Mouse (Mus musculus) erythroblast, adult 5-6 weeks (primary cell): Measurements from ENCODE around the gene Fggy. TPM values are rescaled to one million over a fixed set of nuclear protein-coding genes. Genes with fewer than 3 reads are reported as not detected.

Experiments used
- ATAC-seq: replicated peaks from 2 replicates; pipeline ENCODE4 v1.8.0; 2016; ENCODE audit warnings: moderate number of reproducible peaks, mild to moderate bottlenecking, moderate TSS enrichment, inconsistent platforms; ENCODE audit not compliant: poor library complexity, low FRiP score, severe bottlenecking
- total RNA-seq, 2 experiments: library from RNA; stranded (forward) in 1 of 2; stranded (reverse) in 1 of 2; fragments of 150-400 nt in 1 of 2; fragments of 200-764, 138-1000 nt in 1 of 2; gene quantifications; 2 replicates each; pipeline versions ENCODE4 v1.2.3 to v1.2.4; 2015 to 2017; ENCODE audit warnings: low replicate concordance in 2 of 2

The Fggy gene
- total RNA-seq, 2 experiments from 2014 or later = 0.85 to 15.4 TPM

DNA sequence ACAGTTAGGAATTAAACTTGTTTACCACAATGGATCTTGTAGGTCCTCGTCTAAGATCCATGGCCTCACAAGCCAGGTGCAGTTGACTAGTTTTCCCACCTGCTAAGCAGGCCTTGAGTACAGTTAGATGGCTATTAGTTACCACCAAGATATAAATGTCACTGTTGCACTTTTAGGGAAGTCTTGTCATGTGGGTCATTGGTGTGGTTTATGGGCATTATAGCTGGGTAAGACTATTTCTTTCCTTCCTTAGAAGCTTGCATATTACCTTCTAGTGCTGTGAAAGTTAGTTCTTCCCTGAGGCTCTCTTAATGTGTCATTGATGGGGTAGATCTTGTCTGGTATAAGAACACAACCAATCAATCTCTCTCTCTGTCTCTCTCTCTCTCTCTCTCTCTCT lies 152.4 kb downstream of the Fggy start:
- ATAC-seq = no peak

DNA sequence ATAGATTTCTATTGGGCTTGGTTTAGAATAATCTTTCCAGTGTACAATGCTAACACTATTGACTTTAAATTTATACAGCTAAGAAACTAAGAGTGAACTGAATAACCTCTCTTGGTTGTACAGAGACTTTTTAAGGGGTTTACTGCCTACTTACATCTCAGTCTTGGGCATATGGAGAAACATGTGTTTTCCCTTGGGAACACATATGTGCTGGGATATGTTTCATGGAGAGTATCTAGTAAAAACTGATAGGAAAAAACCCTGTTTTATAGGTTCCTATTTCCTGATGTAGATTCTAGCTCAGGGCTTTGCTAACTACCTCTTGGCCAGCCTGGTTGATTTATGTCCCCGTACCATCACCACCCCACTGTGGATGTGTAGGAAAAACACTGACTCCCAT lies 155.5 kb downstream of the Fggy start:
- ATAC-seq = no peak

DNA sequence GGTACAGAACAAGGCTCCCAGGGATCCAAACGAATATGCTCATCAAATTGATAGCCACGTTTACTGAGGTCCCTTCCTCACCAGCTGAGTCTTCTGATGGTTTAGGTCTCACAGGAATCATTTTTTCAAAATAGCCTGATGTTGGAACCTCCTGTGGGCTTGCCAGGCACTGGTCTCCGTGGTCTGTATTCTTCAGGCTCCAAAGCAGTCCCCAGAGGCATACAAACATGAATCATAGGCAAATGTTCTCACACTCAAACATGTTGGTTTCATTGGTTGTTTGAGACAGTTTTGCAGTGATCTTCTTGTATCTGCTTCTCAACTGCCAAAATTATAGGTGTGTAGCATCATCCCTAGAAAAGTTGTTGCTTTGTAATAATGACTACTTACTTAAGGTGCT lies 156.0 kb downstream of the Fggy start:
- no peak for ATAC-seq

DNA sequence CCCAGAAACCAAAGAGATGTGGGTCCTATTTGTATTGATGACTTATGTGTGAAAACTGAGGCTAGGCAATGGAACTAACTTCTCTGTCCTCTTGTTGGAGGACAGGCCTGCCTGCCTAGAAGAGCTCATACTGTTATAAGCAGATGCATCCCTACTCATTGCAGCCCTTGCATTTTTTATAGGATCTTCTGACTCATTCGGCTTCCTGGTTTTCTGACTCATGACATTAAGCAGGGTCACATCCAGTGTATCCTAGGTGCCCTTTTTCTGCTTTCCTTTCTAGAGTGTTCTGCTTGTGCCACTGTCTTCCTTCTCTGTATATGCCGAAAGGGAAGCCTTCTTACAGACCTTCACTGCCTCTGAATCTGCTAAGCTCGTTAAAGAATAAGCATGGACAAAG lies 158.8 kb downstream of the Fggy start:
- no peak for ATAC-seq

DNA sequence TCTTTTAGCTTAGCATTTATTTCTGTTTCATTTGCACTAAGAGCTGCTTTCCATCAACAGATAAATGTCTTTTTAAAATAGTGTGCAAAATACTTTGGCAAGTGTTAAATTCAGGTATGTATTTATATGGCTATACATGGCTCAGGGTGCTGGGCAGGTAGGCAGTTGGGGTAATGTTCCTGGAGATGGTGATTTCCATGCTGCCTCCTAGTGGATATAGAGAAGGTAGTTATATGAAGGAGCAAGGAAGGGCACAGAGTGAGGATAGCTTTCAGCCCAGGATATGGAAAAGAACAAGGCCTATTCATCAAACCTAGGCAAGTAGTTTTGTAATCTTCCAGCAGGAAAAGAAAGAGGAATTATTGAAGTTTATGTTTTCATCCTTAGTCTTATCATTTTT lies 166.3 kb downstream of the Fggy start:
- no peak for ATAC-seq

DNA sequence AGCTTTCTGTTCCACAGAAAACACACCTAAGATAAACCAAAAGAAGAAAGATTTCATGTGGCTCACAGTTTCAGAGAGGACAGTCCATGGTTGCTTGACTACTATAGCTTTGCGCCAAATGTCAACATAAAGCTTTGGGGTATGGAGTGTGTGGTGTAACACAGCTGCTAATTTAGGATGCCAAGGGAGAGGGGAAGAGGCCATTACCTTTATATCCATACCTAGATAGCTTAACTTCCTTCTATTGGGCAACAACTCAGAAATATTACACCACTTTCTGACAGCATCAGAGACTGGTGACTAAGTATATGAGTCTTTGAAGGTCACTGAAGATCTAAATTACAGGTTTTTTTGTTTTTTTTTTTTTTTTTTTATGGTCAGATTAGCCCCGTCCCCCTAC lies 169.1 kb downstream of the Fggy start:
- ATAC-seq = no peak

DNA sequence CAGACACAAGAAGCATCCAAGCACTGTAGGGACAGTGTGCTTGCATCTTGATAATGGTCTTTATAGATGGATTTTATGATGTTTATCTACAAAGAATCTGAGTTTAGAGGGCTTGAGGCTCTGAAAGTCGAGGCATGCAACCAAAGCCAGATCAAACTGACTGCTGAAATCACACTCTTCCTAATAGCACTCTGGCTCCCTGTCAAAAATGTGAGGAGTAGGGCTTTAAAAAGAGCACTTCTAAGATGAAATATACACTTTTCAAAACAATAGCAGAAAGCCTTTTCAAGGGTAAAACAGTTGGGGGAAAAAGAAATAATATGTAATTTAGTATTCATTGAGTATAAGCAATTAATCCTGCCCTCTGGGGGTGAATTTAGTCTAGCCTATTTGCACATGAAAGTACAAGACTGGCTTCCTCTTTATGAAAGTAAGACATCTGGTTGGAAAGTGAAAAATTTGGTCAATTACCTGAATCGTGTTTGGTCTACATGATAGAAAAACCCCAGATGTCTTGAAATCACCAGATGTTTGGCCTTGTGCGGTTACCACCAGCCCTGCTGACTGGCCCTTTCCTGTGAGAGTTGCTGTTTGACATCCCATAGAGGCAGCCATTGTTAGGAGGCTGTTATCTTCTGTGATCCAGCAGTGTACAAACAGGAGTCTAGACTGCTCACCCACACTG lies 172.0 kb downstream of the Fggy start:
- ATAC-seq = no peak

DNA sequence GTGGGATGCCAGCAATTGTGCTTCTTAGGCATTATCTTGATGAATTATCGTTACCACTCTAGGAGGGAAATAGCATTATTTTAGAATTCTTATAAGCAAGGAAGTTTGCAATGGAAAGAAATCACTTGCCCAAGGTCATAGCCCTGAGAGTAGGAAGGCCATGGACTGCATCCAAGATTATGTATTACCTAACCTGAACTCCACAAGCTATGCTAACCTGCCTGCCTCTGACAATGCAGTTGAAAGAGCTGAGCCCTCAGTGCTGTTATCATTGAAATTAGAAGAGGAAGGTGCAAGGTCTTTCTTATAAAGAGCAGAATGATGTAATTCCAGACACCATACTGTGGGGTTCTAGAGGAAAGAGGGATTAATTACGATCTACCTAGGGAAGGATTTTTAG lies 173.8 kb downstream of the Fggy start:
- no peak for ATAC-seq

DNA sequence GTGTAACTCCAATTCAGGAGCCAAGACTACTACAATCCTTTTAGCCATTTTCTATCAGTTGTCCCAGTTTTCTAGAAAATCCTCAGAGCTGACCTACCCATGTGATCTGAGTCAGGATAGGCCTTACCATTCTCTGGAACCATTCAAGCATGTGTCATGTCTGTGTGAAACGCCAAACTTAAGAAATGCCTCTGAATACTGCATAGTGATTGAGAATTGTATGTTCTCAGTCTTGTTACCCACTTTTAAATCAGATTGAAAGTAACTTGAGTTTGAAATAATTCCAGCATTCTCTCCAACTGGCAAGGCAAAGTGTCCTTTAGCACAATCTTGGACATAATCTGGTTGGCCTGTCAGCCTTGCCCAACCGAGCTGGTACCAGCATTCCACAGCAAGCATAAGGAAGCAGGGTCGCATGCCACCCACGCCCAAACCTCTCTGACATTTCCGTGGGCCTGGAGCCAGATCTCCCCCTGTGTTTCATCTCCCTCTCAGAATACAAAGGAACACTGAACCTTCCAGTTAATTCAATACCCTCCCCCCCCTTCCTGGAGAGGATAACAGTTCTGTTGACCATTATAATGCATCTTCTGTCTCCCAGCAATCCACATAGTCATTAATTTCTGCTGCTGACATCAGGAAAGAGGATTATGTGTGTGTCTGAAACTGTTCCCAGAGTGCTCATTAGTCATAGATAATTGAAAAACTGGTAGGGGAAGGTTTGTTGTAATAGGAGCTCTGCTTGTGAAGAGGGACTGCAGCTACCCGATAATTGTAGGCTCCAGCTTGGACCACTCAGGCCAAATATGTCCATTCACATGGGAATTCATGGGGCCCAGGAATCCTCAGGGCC lies 176.3 kb downstream of the Fggy start:
- no peak for ATAC-seq

DNA sequence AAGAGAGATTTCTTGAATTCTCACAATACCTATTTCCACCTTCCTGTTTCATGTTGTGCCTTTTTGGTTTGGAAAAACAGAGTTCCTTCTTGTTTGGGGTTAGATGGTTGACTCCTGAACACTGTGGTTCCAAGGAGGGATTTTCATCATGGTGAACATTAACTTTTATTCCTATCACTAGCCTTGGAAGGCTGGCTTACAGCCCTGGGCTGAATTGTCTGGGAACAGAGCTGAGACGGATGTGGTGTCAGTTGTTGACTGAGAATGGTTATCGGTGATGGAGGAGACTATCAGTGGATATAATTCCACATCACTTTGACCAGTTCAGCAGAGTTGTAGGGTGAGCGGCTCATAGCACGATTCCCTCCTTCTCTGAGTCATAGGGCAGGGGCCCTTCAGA lies 178.7 kb downstream of the Fggy start:
- no peak for ATAC-seq

DNA sequence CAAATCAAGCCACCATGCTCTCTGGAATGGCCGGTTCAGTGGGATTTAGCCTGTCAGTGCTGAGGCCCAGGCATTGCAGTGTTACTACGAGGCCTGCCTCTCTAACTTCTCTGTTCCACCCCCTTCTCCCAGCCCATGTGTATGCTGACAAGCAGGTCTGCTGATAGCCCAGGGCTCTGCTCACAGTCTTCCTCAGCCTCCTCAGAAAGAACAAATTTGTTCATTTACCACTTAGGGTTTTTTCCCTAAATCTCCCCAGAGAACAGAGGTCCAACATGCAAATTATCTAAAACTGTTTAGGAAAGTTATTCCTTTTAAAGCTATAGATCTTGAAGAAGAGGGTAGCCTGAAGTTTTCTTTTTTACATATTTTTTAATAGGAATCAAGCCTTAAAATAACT lies 179.4 kb downstream of the Fggy start:
- no peak for ATAC-seq

DNA sequence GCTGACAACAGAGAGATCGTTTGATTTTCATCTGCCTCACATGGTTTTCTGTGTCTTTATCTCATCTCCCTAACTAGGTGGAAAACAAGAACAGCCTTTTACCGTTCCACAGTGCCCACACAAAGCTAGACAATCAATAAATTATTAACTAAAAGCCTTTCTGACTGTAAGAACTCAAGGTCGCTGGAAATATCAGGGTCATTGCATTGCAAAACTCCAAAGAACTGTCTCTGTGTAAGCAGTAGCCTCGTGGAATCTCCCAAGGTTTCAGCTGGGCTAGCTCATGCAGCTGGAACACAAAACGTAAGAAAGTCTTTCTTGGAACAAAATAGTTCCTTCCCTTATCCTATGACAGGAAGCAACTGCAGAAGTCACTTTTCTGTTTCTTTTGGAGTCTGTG lies 180.9 kb downstream of the Fggy start:
- ATAC-seq = no peak

DNA sequence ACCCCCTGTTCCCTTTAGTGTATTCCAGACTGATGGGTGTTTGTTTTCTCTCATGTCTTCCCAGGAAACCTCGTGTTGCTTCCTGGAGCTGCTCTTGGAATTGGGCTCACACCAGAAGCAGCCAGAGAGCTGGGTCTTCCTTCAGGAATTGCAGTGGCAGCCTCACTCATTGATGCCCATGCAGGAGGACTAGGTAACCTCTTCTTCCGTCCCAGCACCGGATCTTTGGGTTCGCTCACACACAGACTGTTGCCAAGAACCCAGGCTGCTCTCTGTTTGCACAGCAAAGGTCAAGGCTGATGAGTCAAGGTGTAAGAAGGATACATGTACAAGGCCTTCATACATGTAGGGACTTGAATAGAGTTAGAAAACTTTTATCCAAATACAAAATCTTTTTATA lies 181.4 kb downstream of the Fggy start:
- no peak for ATAC-seq

DNA sequence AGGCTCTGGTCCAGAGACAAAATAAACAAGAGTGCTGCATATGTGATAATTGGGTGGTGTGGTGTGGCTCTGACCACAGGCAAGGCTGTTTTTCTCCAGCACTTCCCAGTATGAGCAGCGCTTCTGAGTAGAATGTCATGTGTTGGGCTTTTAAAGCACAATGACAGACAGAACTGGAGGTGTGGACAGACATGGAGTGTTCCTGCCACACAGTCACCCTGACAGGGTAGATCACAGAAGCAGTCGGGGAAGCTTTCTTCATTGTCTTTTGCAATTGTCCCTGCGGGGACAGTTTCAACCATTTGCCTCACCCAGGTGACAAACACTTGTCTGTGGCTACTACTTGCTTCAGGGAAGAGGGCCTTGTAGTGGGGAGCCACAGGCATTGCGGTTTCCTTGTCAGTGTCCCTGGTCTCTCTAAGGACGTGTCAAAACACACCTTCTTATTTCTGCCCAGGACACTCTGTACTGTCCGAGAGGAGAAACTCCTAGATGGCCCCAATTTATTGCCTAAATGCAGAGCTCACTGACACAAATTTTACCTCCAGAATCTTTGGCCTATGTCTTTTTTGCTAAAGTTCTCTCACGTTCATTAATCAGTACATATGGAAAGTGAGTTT lies 183.9 kb downstream of the Fggy start:
- ATAC-seq = no peak

DNA sequence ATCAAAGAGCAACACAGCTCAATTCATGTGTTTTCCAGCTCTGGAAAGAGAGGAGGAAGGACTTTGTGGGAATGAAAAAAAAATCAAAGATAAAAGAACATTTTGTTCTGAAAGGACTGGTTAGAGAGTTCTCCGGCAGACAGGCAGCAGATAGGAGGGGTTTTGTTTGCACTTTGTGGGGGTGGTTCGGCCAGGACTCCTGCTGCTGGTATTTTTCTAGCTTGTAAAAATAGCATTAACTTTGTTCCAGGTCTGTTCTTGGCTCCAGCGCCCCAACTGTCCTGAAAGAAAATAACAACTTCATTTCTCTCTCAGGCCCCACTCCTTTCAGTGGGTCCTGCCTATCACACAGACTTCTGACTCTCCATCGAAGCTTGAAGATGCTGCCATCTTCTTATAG lies 185.7 kb downstream of the Fggy start:
- ATAC-seq = no peak

DNA sequence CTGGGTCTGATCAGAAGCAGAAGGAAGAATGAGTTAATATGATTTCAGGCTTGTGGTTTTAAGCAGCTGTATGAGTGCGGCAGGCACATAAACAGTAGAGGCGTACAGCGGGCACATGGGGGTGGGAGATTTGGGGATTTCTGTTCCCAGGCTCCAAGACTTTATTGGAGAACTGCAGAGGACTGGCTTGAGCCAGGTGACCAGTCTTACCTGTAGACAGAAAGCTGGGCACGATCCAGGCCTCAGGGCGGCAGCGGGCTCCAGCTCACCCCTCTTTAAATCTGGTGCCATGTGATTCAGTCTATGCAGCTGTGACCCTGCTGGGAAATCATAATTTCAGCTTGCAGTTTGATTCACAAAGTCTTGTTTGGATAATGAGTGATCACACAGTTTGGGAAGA lies 189.6 kb downstream of the Fggy start:
- ATAC-seq = no peak

DNA sequence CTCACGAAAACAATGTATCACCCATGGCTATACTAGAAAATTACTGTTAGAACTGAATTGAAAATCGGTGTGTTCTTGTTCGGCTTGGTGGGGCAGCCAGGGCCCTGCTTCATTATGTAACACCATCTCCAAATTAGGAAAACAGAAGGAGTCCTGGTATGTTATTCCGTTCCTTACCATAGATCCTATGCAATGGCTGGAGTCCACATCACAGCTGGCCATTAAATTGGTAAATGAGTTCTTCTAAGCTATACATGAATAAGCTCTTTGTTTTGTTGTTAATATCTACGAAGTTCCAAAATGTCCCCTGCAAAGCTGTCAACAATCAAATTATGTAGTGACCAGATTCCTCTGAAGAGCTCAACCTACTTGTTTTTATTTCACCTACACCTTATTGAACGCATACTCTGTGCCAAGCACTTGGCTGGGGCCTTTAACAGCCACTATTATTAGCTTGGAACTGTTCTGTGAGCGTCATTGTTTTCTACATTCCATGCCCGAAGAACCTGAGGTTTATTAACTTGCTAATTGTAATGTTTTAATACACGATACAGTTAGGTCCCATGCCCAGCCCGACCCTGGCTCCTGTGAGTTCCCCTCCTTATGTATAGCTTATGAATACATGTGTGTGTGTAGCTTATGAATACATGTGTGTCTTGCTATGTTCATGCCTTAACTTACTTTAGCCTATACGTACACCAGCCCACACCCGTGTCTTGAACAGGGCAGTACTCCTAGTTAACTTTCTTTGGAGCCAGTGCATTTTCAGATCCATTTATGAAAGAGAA lies 190.3 kb downstream of the Fggy start:
- no peak for ATAC-seq

DNA sequence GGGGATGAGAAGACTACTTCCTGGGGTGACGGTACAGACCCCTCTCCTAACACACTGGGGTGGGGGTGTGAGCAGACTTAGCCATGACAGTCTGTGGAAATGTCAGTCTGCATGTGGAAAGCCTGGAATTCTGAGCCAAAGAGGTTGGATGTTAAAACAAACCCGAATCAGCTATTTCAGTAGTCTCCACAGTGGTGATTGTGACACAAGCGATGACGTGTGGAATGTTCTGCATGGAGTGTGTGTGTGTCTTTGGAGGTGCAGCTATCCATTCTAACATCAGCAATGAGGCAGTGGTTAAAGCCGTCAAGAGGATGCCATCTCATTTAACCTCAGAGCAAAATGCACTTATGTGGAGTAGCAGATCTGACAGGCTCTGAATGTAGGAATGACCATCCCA lies 192.9 kb downstream of the Fggy start:
- ATAC-seq = no peak

DNA sequence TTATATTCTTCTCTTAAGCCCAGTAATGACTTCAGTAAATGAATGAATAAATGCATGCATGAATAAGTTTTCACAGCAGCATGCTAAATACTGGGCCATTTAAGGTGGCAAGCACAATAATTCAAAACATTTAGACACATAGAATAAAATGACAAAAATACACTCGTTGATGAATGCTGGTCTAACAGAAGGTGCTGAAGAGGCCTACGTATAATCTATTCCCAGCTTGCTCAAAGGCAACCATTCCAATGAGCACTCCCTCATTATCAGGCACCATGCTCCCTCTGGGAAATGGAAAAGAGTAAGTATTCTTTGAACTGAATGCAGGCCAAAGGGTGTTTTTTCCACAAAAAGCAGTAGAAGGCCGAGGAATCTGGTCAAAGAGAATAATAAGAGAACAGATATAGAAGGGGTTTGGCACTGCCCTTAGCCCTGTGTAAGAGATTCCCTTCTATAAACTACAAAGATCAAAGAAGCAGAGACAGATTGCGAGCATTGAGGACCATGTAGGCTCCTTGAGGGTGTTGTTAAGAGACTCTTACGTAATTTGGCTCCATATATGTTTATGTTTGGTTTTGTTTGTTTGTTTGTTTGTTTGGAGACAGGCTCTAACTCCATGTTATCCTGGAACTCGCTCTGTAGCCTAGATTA lies 195.4 kb downstream of the Fggy start:
- no peak for ATAC-seq
